Mouse (Mus musculus) liver, embryonic 14.5 days (tissue): ENCODE results near the gene Fryl. TPM values are rescaled to one million over a fixed set of nuclear protein-coding genes. Genes with fewer than 3 reads are reported as not detected.
A peak's percentile ranks its signal among the peaks of the same experiment; 100 is the strongest.

Source experiments
- ATAC-seq: fragments of 200-750 bp; cut with Nextera tagmentation; 2 replicates; pipeline ENCODE4 v1.8.0; 2017; ENCODE audit warnings: moderate number of reproducible peaks, mild to moderate bottlenecking, moderate library complexity; ENCODE audit not compliant: insufficient read depth
- DNase-seq, 3 experiments: peaks; one replicate each; pipeline ENCODE4 v3.0.0-alpha.2; 2012 to 2013; ENCODE audit warnings: low read depth in 3 of 3, low spot score in 3 of 3
- H3K27ac ChIP-seq: fragments of 300-500 bp; sonication (generic); 2 replicates; pipeline ENCODE4 v1.5.1; 2014; ENCODE audit warnings: moderate library complexity, mild to moderate bottlenecking, control low read depth, inconsistent platforms
- H3K27me3 ChIP-seq: fragments of 300-500 bp; sonication (generic); 2 replicates; pipeline ENCODE4 v1.6.1; 2014; ENCODE audit warnings: mild to moderate bottlenecking, low read length, moderate library complexity; ENCODE audit not compliant: control insufficient read depth, insufficient read depth
- H3K36me3 ChIP-seq: fragments of 300-500 bp; sonication (generic); replicated peaks from 2 replicates; pipeline ENCODE4 v1.6.1; 2014; ENCODE audit warnings: low read depth; ENCODE audit not compliant: control insufficient read depth, insufficient read depth
- H3K4me1 ChIP-seq, 2 experiments: fragments of 200-500 bp in 1 of 2; fragments of 300-500 bp in 1 of 2; sonication (generic) in 1 of 2; replicated peaks; 2 replicates each; pipeline ENCODE4 v1.6.1; 2012 to 2014; ENCODE audit warnings: antibody characterized with exemption in 1 of 2, inconsistent platforms in 1 of 2, low read length in 1 of 2; ENCODE audit not compliant: control insufficient read depth in 2 of 2, insufficient read depth in 2 of 2
- H3K4me2 ChIP-seq: fragments of 300-500 bp; sonication (generic); 2 replicates; pipeline ENCODE4 v1.6.1; 2014; ENCODE audit warnings: low read depth, mild to moderate bottlenecking, control low read depth, moderate library complexity
- H3K4me3 ChIP-seq, 2 experiments: fragments of 200-500 bp in 1 of 2; fragments of 300-500 bp in 1 of 2; sonication (generic) in 1 of 2; 2 replicates each; pipeline ENCODE4 v1.5.1; 2012 to 2014; ENCODE audit warnings: low read depth in 2 of 2, low read length in 2 of 2, mild to moderate bottlenecking in 2 of 2, control low read depth in 1 of 2, inconsistent platforms in 1 of 2, moderate library complexity in 1 of 2; ENCODE audit not compliant: insufficient read depth in 1 of 2
- H3K9ac ChIP-seq: fragments of 300-500 bp; sonication (generic); replicated peaks from 2 replicates; pipeline ENCODE4 v1.6.1; 2014; ENCODE audit warnings: mild to moderate bottlenecking, control low read depth, moderate library complexity
- H3K9me3 ChIP-seq: fragments of 300-500 bp; sonication (generic); 2 replicates; pipeline ENCODE4 v1.6.1; 2016; ENCODE audit warnings: low read length, mixed read lengths; ENCODE audit not compliant: control insufficient read depth
- CTCF ChIP-seq: IDR thresholded peaks from 2 replicates; pipeline ENCODE4 v1.5.1; 2016; ENCODE audit warnings: antibody characterized with exemption, low read depth, control low read depth
- EP300 ChIP-seq: IDR thresholded peaks from 2 replicates; pipeline ENCODE4 v1.6.1; 2016; ENCODE audit warnings: antibody characterized with exemption, low read depth
- WGBS: fragments of 180-500 bp; shearing (Covaris S2); extraction: QIAGEN DNeasy Blood & Tissue Kit; methylation state at CpG from one replicate; pipeline ENCODE4 v1.1.7; 2014; ENCODE audit not compliant: insufficient replicate concordance; 5-methylcytosine and 5-hydroxymethylcytosine counted together
- polyA plus RNA-seq, 2 experiments: library from polyadenylated mRNA; depleted of rRNA in 1 of 2; stranded (reverse) in 1 of 2; unstranded in 1 of 2; fragments of >200 nt; fragmentation: Nextera tagmentation in 1 of 2; extraction: Ambion mirVana in 1 of 2; gene quantifications; 2 replicates each; pipeline versions ENCODE4 v1.2.1 to v1.2.3; 2012 to 2014

Fryl gene
- polyA plus RNA-seq, 2 experiments: 22.1 to 41.8 TPM

DNA sequence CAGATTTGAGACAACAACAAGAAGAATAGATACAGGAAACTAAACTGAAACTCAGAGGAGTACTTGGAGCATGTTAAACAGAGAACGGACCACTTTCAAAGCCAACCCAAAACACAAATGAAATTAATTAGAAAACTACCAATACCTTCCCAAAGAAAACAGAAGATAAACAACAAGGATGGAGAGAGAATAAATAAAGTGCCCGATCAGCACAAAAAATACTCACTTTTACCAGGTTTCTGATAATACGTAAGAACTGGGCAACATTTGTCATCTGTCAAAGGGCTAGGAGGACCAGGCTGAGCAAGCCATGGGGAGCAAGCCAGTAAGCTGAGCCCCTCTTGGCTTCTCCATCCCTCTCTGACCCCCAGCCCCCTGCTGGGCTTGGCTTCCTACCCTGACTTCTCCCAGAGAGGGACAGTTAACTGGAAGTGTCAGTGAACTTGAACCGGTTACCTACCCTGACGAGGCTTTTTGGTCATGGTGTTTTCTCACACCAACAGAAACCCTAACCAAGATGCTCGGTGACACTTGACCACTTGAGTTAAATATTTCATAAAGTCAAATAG, 105.5 kb downstream of the Fryl start:
- H3K9me3 ChIP-seq: no peaks in the 10 kb centered on the region
- H3K9ac ChIP-seq: no peak overlapping the region
- no peak overlapping the region for H3K4me2 ChIP-seq
- no peak overlapping the region for H3K4me3 ChIP-seq
- peaks cover 17% of the 10 kb centered on the region for H3K36me3 ChIP-seq
- WGBS: 88% methylated on average over 6 of the region's 6 CpGs
- no peaks in the 10 kb centered on the region for H3K4me1 ChIP-seq
- ATAC-seq (no peak), DNase-seq (no peak)
- H3K27ac ChIP-seq: no peak overlapping the region
- no peak for TF ChIP-seq EP300
- TF ChIP-seq CTCF: no peak
- H3K27me3 ChIP-seq: no peaks in the 10 kb centered on the region

DNA sequence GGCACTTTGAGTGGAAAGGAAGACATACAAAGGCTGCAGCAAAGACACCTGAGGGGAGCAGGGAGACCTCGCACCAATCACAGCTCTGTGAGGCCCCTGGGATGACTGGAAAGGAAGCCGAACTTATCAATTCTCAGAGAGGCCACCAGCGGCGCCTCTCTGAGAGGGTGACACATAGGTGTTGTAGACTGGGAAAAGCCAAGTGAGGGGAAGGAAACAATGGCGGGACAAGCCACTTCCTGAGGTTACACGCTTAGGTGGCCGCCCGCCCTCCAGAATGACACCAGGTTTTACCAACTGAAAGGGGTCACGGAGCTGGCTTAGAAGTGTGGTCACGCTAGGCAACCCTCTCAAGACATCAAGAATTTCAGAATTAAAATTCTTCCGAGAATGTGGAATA, 111.4 kb downstream of the Fryl start:
- Histone ChIP-seq H3K4me2 (no peak overlapping the region), H3K4me3 (no peak overlapping the region), H3K9ac (no peak overlapping the region), H3K9me3 (no peaks in the 10 kb centered on the region), H3K27me3 (no peaks in the 10 kb centered on the region), H3K36me3 (peaks cover 51% of the 10 kb centered on the region), H3K27ac (no peak overlapping the region), H3K4me1 (peaks cover 3 to 21% of the 10 kb centered on the region in 2 experiments)
- no peak for DNase-seq
- WGBS: 60% methylated on average over 11 of the region's 11 CpGs
- ATAC-seq: no peak
- TF ChIP-seq CTCF (no peak), EP300 (no peak)

DNA sequence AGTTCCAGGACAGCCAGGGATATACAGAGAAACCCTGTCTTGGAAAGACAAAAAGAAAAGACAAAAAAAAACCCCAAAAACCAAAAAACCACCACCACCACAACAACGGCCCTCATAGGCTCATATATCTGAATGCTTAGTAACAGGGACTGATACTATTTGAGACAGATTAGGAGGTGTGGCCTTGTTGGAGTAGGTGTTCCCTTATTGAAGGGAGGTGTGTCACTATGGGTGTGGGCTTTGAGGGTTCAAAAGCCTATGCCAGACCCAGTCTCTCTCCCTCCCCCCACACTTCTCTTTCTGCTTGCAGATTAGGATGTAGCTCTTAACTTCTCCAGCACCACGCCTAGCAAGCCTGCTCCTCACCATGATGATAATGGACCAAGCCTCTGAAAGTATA, 114.7 kb downstream of the Fryl start:
- peak; percentile 76 for ATAC-seq
- H3K4me2 ChIP-seq: no peak overlapping the region
- H3K36me3 ChIP-seq: peaks cover 45% of the 10 kb centered on the region
- no peak overlapping the region for H3K27ac ChIP-seq
- H3K4me1 ChIP-seq: peaks cover 3 to 21% of the 10 kb centered on the region in 2 experiments
- no peak overlapping the region for H3K9ac ChIP-seq
- TF ChIP-seq EP300: no peak
- no peak for TF ChIP-seq CTCF
- WGBS: 43% methylated on average over 2 of the region's 2 CpGs
- no peak overlapping the region for H3K4me3 ChIP-seq
- H3K9me3 ChIP-seq: no peaks in the 10 kb centered on the region
- peak in 1 of 3 experiments; percentile 29 for DNase-seq
- H3K27me3 ChIP-seq: no peaks in the 10 kb centered on the region

DNA sequence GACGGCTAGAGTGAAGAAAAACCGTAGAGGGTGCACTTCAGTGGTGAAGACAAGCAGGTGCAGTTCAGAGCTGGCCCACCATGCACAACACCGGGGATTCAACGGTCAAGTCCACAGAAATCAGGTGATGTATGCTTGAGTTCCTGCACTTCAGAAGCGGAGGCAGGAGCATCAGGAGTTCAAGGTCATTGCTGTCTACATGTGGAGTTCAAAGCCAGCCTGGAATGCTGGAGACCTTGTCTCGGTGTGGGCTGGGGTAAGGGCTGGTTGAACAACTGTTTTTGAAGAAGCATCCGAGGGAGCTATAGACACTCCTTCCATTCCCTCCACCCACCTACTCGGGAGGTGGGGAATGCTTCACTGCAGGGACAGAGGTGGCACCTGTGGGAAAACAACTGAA, 115.3 kb downstream of the Fryl start:
- ATAC-seq (no peak), DNase-seq (no peak)
- Histone ChIP-seq H3K9me3 (no peaks in the 10 kb centered on the region), H3K4me2 (no peak overlapping the region), H3K27ac (no peak overlapping the region), H3K4me1 (peaks cover 3 to 21% of the 10 kb centered on the region in 2 experiments), H3K4me3 (no peak overlapping the region), H3K9ac (no peak overlapping the region), H3K27me3 (no peaks in the 10 kb centered on the region), H3K36me3 (peaks cover 40% of the 10 kb centered on the region)
- 92% methylated on average over 8 of the region's 8 CpGs for WGBS
- TF ChIP-seq EP300: no peak
- TF ChIP-seq CTCF: no peak

DNA sequence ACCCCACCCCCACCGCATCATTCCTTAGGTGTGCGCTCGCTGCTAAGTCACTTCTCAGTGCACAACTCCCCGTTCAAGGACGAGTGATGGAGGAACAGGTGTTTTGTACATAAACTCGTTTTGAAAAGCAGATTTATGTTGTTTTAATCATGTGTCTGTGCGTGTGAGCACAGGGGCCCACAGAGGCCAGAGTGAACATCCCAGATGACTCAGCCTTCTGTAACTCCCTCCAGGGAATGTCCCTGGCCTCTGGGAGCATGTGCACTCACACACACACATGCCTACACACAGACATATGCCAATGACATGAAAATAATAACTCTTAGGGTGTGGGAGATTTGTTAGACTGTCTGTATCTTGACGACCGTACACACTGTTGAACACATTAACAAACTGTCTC, 118.9 kb downstream of the Fryl start:
- TF ChIP-seq EP300 (no peak), CTCF (no peak)
- Histone ChIP-seq H3K9ac (no peak overlapping the region), H3K27me3 (no peaks in the 10 kb centered on the region), H3K4me2 (no peak overlapping the region), H3K27ac (no peak overlapping the region), H3K4me1 (peaks cover 11 to 27% of the 10 kb centered on the region in 2 experiments), H3K4me3 (no peak overlapping the region), H3K9me3 (no peaks in the 10 kb centered on the region), H3K36me3 (peaks cover 30% of the 10 kb centered on the region)
- no peak for ATAC-seq
- DNase-seq: no peak
- 77% methylated on average over 9 of the region's 9 CpGs for WGBS
